Mouse (Mus musculus): ENCODE measurements around the gene Gmpr2.

GRCm38 (mm10) chr14:55649884-55650283 is 21.9 kb upstream of the Gmpr2 start, which contains the start of gene Tssk4:
- TF ChIP-seq CTCF (IDR thresholded peaks at IDR 0.05; ENCODE audit: low read depth) (no peak), EP300 (IDR thresholded peaks at IDR 0.05; ENCODE audit: low read depth) (no peak)
